Mouse (Mus musculus) stomach, embryonic 16.5 days (tissue): ENCODE measurements at regions not wholly inside any gene's neighbourhood (a gene's known extent, or its start where the extent isn't known, plus 50 kb on each side); places are given as distances from the start of the nearest gene placed in this dataset.
A peak's percentile ranks its signal among the peaks of the same experiment; 100 is the strongest.

Experiments used
- ATAC-seq: fragments of 200-750 bp; cut with Nextera tagmentation; 2 replicates; pipeline ENCODE4 v1.8.0; 2017; ENCODE audit warnings: moderate number of reproducible peaks, moderate TSS enrichment; ENCODE audit not compliant: insufficient read depth, low FRiP score
- H3K27ac ChIP-seq: fragments of 300-500 bp; sonication (generic); 2 replicates; pipeline ENCODE4 v1.5.1; 2014; ENCODE audit warnings: low read length
- H3K27me3 ChIP-seq: fragments of 300-500 bp; sonication (generic); 2 replicates; pipeline ENCODE4 v1.6.1; 2014; ENCODE audit warnings: low read length, control low read depth, mixed read lengths; ENCODE audit not compliant: control insufficient read depth, insufficient read depth
- H3K36me3 ChIP-seq: fragments of 300-500 bp; sonication (generic); 2 replicates; pipeline ENCODE4 v1.6.1; 2014; ENCODE audit warnings: low read length; ENCODE audit not compliant: control insufficient read depth, insufficient read depth
- H3K4me1 ChIP-seq: fragments of 300-500 bp; sonication (generic); 2 replicates; pipeline ENCODE4 v1.6.1; 2014; ENCODE audit warnings: low read length, control low read depth, mixed read lengths; ENCODE audit not compliant: control insufficient read depth, insufficient read depth
- H3K4me2 ChIP-seq: fragments of 300-500 bp; sonication (generic); 2 replicates; pipeline ENCODE4 v1.6.1; 2014; ENCODE audit warnings: low read depth, low read length, mixed read lengths
- H3K4me3 ChIP-seq: fragments of 300-500 bp; sonication (generic); replicated peaks from 2 replicates; pipeline ENCODE4 v1.5.1; 2014; ENCODE audit warnings: mild to moderate bottlenecking, low read length
- H3K9ac ChIP-seq: fragments of 300-500 bp; sonication (generic); 2 replicates; pipeline ENCODE4 v1.6.1; 2014; ENCODE audit warnings: low read length
- H3K9me3 ChIP-seq: fragments of 300-500 bp; sonication (generic); replicated peaks from 2 replicates; pipeline ENCODE4 v1.6.1; 2016; ENCODE audit warnings: low read length, control low read depth; ENCODE audit not compliant: control insufficient read depth
- WGBS: fragments of 180-500 bp; shearing (Covaris S2); extraction: QIAGEN DNeasy Blood & Tissue Kit; methylation state at CpG from one replicate; pipeline ENCODE4 v1.1.7; 2014; 5-methylcytosine and 5-hydroxymethylcytosine counted together

- Histone ChIP-seq H3K4me3 (no peak overlapping the region), H3K27ac (no peak overlapping the region), H3K4me1 (no peaks in the 10 kb centered on the region), H3K27me3 (no peaks in the 10 kb centered on the region), H3K9ac (no peak overlapping the region), H3K36me3 (no peaks in the 10 kb centered on the region), H3K9me3 (no peaks in the 10 kb centered on the region), H3K4me2 (no peak overlapping the region)
- WGBS = 43% methylated on average over 9 of the region's 9 CpGs
- ATAC-seq = no peak
Observed at GRCm38 (mm10) chr6:49606626-49607158, 211.3 kb downstream of the Stk31 start.

DNA sequence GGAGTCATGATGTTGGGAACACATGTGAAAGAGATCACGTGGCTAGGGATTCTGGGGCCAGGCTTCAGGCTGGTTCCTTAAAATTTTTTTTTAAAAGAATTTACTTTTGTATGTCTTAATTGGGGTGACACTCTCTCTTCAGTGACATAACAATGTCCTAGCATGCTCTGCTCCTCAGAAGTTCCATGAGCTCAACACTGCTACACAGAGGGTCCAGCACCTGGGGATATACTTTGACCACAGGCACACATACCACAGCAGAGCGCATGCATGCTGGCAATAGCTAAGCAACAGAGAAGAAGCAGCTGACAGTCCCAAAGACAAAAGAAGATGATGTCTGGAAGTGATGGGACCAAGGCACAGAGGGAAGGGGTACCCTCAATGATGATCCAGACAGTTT is 198.4 kb upstream of the Npy start:
- Histone ChIP-seq H3K9ac (no peak overlapping the region), H3K4me3 (no peak overlapping the region), H3K27ac (no peak overlapping the region), H3K27me3 (no peaks in the 10 kb centered on the region), H3K4me1 (no peaks in the 10 kb centered on the region), H3K9me3 (no peaks in the 10 kb centered on the region), H3K4me2 (no peak overlapping the region), H3K36me3 (no peaks in the 10 kb centered on the region)
- WGBS = 81% methylated on average over 2 of the region's 2 CpGs
- ATAC-seq = no peak

- H3K27me3 ChIP-seq = no peaks in the 10 kb centered on the region
- no peaks in the 10 kb centered on the region for H3K36me3 ChIP-seq
- H3K27ac ChIP-seq = no peak overlapping the region
- no peak for ATAC-seq
- H3K9me3 ChIP-seq = no peaks in the 10 kb centered on the region
- no peak overlapping the region for H3K9ac ChIP-seq
- no peak overlapping the region for H3K4me3 ChIP-seq
- H3K4me2 ChIP-seq = no peak overlapping the region
- 55% methylated on average over 5 of the region's 5 CpGs for whole genome bisulfite sequencing
- H3K4me1 ChIP-seq = no peaks in the 10 kb centered on the region
Observed at GRCm38 (mm10) chr6:49624564-49624963, 197.9 kb upstream of the Npy start.

DNA sequence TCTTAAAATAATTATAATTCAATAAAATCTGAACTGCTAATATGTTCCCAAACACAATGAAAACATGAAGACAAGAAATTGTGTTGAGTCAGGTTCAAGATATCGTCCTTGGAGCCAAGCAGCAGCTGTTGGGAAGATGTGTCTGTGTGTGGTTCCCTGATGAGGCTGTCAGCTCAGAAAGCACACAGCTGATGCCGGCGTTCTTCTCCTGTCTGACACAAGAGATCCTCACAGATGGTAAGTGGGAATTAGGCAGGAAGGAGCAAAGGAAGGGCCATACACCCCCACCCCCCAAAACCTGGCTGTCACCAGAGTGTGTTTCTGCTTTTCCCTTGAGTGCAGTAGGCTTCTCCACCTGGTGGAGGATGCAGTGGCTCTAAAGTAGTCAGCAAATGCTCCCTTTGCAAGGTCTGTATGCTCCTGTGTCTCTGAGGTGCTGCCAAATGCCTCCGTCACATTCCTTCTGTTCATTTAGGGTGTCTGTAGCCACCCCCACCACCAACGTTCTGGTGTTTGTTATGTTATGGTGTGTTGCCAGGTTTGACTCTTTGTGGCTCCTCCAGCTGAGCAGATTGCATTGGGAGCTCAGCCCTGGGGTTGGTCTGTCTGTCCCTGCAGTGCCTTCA is 188.9 kb upstream of the Npy start:
- no peaks in the 10 kb centered on the region for H3K36me3 ChIP-seq
- 41% methylated on average over 5 of the region's 5 CpGs for whole genome bisulfite sequencing
- no peaks in the 10 kb centered on the region for H3K9me3 ChIP-seq
- H3K27me3 ChIP-seq = no peaks in the 10 kb centered on the region
- no peak overlapping the region for H3K9ac ChIP-seq
- H3K4me1 ChIP-seq = no peaks in the 10 kb centered on the region
- H3K4me3 ChIP-seq = no peak overlapping the region
- H3K4me2 ChIP-seq = no peak overlapping the region
- ATAC-seq = no peak
- no peak overlapping the region for H3K27ac ChIP-seq

- Histone ChIP-seq H3K4me1 (no peaks in the 10 kb centered on the region), H3K4me3 (no peak overlapping the region), H3K27ac (no peak overlapping the region), H3K9me3 (no peaks in the 10 kb centered on the region), H3K4me2 (no peak overlapping the region), H3K36me3 (no peaks in the 10 kb centered on the region), H3K27me3 (no peaks in the 10 kb centered on the region; the same call in 1 of the 2 replicates), H3K9ac (no peak overlapping the region)
- no peak for ATAC-seq
- 86% methylated on average over 2 of the region's 2 CpGs for WGBS
Observed at GRCm38 (mm10) chr6:49637654-49638053, 184.9 kb upstream of the Npy start.

GRCm38 (mm10) chr6:49641256-49641655 is 181.3 kb upstream of the Npy start:
- WGBS = 82% methylated on average over 5 of the region's 5 CpGs
- H3K9ac ChIP-seq = no peak overlapping the region
- no peak for ATAC-seq
- no peaks in the 10 kb centered on the region for H3K9me3 ChIP-seq
- H3K4me2 ChIP-seq = no peak overlapping the region
- no peak overlapping the region for H3K4me3 ChIP-seq
- H3K36me3 ChIP-seq = no peaks in the 10 kb centered on the region
- no peaks in the 10 kb centered on the region for H3K4me1 ChIP-seq
- no peak overlapping the region for H3K27ac ChIP-seq
- no peaks in the 10 kb centered on the region; the same call in 1 of the 2 replicates for H3K27me3 ChIP-seq

GRCm38 (mm10) chr6:49654541-49655130 is 167.9 kb upstream of the Npy start:
- ATAC-seq = no peak

DNA sequence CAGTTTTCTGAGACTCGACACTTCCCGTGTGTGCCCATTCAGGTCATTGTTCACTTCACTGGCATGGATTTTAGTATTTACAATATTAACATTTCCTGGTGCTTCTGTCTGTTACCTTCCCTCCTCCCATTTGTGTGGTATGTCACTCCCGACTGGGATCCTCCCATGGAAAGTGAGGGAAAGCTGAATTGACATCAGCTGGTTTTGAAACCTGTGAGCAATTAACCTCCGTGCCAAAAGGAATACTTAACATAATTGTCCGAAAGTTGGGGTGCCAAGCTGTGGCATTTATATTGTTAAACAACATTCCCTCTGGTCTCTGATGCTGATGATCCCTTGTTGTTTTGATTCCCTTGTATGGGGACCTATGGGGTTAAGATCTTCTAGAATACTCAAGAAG is 167.3 kb upstream of the Npy start:
- no peak overlapping the region for H3K9ac ChIP-seq
- no peak for ATAC-seq
- H3K4me2 ChIP-seq = no peak overlapping the region

More at GRCm38 (mm10) chr6:49654541-49655130, 167.9 kb upstream of the Npy start:
- Histone ChIP-seq H3K27me3 (no peaks in the 10 kb centered on the region), H3K27ac (no peak overlapping the region), H3K4me2 (no peak overlapping the region), H3K36me3 (no peaks in the 10 kb centered on the region), H3K4me3 (no peak overlapping the region), H3K9me3 (no peaks in the 10 kb centered on the region), H3K9ac (no peak overlapping the region), H3K4me1 (peaks cover 2% of the 10 kb centered on the region; the same call in 1 of the 2 replicates)
- 79% methylated on average over 10 of the region's 10 CpGs for WGBS

DNA sequence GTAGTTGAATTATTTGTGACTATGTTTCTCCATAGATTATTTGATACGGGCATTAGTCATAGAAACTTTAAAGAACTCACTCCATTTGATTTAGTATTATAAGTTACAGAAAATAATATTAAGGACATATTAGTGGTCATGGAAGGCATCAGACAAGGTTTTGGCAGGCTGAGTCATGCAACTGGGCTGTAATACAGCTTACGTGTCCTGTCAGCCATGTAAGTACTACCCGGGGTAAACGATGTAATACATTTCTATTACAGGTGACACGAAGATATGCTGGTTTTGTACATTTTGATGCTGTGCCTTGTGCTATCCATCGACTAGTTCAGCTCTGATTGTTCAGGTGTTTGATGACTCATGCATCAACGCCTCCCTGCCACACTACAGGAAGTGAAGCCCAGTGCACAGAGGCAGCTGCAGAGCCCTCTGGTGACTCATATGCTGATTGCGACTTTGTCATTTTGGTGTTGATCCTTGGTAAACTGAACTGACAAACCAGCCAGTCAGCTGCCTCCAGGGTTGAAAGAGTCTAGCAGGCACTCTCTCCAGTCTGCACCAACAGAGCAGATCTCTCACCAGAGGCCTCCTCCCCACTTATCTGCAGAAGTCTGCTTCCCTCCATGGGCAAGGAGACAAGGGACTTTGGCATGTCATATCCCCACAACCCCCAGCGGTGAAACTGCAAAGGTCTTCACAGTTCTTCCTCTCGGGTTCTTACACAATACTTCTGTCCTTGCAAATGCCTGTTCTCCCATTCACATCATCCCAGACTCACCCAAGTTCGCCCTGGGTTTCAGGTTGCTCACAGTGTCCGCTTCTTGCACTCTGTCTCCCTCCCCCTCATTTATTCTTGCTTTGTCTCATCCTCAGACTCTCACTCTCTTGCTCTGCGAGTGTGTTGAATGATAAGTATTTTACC is 165.9 kb upstream of the Npy start:
- peak; percentile 91 for ATAC-seq
- Histone ChIP-seq H3K9ac (no peak overlapping the region), H3K27me3 (no peaks in the 10 kb centered on the region), H3K36me3 (no peaks in the 10 kb centered on the region), H3K4me2 (no peak overlapping the region), H3K4me1 (peaks cover 2% of the 10 kb centered on the region; the same call in 1 of the 2 replicates), H3K27ac (peak overlapping the region; percentile 16; the same call in 1 of the 2 replicates), H3K9me3 (no peaks in the 10 kb centered on the region), H3K4me3 (no peak overlapping the region)
- WGBS = 52% methylated on average over 13 of the region's 13 CpGs

More for the DNA sequence above, 167.3 kb upstream of the Npy start:
- 61% methylated on average over 5 of the region's 5 CpGs for WGBS
- Histone ChIP-seq H3K27me3 (no peaks in the 10 kb centered on the region), H3K4me3 (no peak overlapping the region), H3K27ac (no peak overlapping the region), H3K4me1 (peaks cover 2% of the 10 kb centered on the region; the same call in 1 of the 2 replicates), H3K9me3 (no peaks in the 10 kb centered on the region), H3K36me3 (no peaks in the 10 kb centered on the region)
